Mouse (Mus musculus) embryonic fibroblast, embryonic 13.5 days (primary cell): ENCODE results near the gene Tmem145.

ENCODE experiments used
- CTCF ChIP-seq: IDR thresholded peaks from 2 replicates; pipeline ENCODE4 v1.5.1; 2011; ENCODE audit warnings: mild to moderate bottlenecking, control low read depth, low read length, moderate library complexity, borderline replicate concordance; ENCODE audit not compliant: insufficient read depth
- POLR2A ChIP-seq: IDR thresholded peaks from 2 replicates; pipeline ENCODE4 v1.6.1; 2011; ENCODE audit warnings: low read depth, mild to moderate bottlenecking, control low read depth, low read length, moderate library complexity

DNA sequence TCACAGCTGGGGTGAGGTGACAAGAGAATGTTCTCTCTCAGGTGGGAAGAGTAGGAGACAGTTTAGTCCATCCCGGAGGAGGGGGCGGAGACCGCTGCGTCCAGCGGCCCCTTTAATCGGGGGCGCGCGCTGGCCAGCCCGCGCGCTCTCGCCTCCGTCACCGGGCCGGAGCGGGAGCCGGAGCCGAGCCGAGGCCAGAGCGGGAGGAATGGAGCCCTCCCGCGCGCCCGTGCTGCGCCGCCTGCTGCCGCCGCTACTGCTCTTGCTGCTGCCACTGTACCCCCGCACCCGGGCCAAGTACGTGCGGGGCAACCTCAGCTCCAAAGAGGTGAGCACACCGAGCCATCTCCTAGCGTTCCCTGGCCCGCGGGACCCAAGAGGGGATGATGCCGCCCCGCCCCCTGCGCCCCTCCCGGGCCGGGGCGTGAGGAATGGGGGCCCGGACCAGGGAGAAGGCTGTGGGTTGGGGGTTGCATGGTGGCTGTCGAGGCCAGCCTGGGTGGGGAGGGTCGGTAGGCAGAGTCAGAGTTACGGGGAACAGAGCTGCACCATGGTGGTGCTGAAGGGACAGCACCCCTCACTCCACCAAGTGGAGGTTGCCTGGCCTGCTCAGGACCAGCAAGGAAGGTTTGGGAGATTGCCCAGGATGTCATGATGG lies at the start of gene Tmem145:
- TF ChIP-seq POLR2A (no peak), CTCF (no peak)
